Mouse (Mus musculus) adrenal gland, postnatal 4 days (tissue): Measurements from ENCODE around the gene Myo5a. TPM values are rescaled to one million over a fixed set of nuclear protein-coding genes. Genes with fewer than 3 reads are reported as not detected.
A peak's percentile ranks its signal among the peaks of the same experiment; 100 is the strongest.

Experiments used
- DNase-seq, 2 experiments: peaks; one replicate each; pipeline ENCODE4 v3.0.0; 2021 to 2022; ENCODE audit warnings: low spot score in 2 of 2, mixed read lengths in 2 of 2
- total RNA-seq, 2 experiments: library from RNA; stranded (reverse); gene quantifications; 2 replicates each; pipeline ENCODE4 v1.2.3; 2021

Gene Myo5a
- total RNA-seq, 2 experiments from 2014 or later = 33.6 to 37.9 TPM

GRCm38 (mm10) chr9:75071029-75071705, 352 bp downstream of the Myo5a start:
- DNase-seq = peak; percentile 49 to 59

- no peak for DNase-seq
Observed at GRCm38 (mm10) chr9:75071706-75072192, 934 bp downstream of the Myo5a start.

- DNase-seq = no peak
Observed at GRCm38 (mm10) chr9:75072361-75072760, 1.5 kb downstream of the Myo5a start.

GRCm38 (mm10) chr9:75077191-75077590, 6.4 kb downstream of the Myo5a start:
- no peak for DNase-seq

DNA sequence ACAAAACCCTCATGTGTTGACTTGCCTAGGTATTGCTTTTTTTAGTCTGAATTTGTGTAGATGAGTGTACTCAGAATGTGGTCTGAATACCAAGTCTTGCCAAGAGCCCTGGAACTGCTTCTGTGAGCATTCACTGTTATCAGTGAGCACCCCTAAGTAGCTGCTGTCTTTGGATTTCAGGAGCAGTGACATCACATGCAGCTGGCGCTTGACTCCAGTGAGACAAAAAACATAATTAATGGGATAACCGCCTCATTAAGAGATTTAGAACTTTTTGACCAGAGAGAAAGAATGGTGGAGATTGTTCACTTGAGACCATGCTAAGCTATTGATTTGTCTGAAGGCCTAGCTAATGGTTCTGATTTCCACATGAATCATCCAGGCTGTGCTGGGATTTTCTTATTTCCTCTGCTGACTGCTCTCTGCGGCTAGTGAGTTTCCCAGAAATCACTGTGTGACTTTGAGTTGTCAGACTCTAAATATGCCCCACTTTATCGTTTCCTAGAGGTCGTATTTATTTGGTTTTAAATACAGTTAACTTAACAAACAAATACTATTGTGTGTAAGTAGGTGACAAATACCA, 14.5 kb downstream of the Myo5a start:
- DNase-seq = no peak

GRCm38 (mm10) chr9:75087823-75088222, 17.0 kb downstream of the Myo5a start:
- no peak for DNase-seq

DNA sequence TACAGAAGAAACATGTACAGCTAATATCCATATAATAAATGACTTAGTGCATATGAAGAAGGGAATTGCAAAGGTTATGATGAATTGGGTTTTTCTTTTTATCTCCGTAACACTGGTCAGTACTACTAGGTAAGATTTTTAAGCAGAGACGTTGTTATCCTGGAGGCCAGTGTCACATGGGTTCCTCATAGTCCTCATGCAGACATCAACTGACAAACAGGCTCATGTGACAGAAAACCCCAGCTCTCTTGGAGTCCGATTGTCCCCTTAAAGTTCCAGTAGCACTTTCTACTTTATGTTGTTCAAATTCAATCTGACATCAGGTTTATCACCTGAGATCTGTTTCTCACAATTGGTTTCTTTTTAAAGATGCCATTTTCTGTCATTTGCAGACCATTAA, 18.5 kb downstream of the Myo5a start:
- DNase-seq = no peak

DNA sequence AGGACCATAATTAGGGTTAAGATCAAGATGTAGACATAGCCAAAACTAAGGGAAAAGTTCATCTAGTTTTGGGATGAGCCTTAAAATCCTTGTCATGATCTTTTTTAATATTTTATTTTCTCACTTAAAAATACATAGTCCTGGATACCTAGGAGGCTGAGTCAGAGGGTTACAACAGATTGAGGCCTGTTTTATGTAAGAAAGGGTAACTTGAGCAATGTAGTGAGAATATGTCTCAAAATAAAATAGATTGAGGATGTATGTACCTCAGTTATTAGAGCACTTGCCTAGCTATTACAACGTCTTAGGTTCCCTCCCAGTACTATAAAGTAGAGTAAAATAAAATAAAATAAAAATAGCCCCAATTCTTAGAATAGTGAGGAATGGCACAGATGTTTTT, 21.3 kb downstream of the Myo5a start:
- DNase-seq = no peak

DNA sequence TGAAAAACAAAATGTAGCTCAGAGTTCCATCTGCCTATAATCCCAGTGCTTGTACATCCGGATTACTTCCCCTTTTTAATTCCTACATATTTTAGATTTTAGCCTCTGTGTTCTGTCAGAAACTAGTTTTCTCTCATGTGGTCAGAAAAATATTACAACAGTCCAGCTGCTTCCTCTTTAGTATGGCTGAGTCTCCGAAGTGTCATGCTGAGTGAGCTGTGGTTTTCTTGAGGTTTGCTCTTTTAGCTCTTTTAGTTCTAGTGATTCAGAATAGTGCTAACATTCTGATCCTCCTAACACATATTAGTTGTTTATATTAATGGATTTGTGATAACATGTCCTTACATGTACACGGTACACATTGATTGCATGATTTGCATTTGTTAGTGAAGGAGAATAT, 23.9 kb downstream of the Myo5a start:
- DNase-seq = no peak

- DNase-seq = no peak
Observed at GRCm38 (mm10) chr9:75098937-75099336, 28.1 kb downstream of the Myo5a start.

- no peak for DNase-seq
Observed at GRCm38 (mm10) chr9:75100157-75100781, 29.5 kb downstream of the Myo5a start.

- DNase-seq = no peak
Observed at GRCm38 (mm10) chr9:75102131-75102530, 31.3 kb downstream of the Myo5a start.

GRCm38 (mm10) chr9:75116571-75117177, 45.9 kb downstream of the Myo5a start:
- no peak for DNase-seq

DNA sequence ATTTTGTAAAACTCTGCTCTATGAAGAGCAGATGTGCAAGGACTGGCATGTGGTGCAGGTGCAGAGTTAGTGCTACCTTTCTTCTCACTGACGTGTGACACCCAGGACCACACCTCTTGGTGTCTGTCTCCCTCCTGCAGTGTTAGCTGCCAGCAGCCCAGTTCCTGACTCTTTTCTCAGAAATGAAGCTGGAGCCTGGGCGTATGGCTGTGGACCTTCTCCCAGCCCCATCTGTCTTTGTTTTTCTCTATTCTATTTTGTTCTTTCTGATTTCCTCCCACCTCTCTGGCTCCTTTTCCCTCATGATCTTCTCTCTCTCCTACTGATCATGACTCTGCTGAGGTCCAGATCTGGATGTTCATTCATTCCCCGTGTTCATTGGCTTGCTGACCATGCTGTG, 50.3 kb downstream of the Myo5a start:
- DNase-seq = no peak

- peak in 1 of 2 experiments; percentile 14 for DNase-seq
Observed at GRCm38 (mm10) chr9:75124201-75124721, 53.4 kb downstream of the Myo5a start.

DNA sequence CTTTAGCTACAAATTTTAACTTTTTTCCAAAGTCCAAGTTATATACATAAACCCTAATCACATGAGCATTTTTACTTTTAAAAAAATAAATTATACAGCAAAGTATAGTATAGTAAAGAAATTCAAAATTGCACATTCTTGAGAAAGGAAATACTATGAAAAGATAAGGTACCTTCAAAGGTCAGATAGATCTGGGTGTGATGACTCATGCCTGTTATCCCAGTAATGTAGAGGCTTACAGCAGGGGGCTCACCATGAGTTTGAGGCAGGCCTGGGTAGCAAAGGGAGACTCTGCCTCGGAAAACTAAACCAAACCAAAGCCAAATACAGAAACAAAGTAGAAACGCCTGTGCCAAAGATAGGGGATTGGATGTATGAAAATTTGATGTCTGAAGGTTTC, 59.7 kb downstream of the Myo5a start:
- no peak for DNase-seq

DNA sequence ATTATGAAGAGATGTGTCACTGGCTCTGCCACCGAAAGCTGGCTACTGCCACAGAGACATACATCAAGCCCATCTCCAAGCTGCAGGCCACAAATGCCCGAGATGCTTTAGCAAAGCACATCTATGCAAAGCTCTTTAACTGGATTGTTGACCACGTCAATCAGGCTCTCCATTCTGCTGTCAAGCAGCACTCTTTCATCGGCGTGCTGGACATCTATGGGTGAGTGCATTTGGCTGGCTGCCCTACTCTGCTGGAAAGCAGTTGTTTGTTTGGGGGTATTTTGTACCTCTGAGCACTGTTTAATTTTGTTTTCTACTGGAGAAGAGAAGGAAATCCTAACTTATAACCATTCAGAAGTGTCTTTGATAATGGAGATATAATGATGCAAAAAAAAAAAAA, 76.1 kb downstream of the Myo5a start:
- no peak for DNase-seq

DNA sequence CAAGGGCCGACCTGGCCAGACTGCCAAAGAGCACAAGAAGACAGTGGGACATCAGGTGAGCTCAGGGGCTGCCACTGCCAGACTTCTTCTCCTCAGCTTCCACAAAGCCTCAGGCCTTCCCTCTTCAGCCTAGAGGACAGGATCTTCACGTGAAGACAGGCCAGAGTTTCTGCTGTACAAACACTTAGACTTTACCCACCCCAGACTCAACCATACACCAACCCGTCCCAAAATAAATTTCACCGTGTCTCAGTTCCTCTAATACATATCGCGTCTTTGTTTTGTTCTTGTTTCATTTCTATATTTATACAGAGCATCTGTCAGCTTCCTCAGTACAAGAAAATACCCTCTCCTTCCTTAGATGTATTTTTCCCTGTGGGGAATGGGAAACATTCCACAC, 89.7 kb downstream of the Myo5a start:
- DNase-seq = no peak

DNA sequence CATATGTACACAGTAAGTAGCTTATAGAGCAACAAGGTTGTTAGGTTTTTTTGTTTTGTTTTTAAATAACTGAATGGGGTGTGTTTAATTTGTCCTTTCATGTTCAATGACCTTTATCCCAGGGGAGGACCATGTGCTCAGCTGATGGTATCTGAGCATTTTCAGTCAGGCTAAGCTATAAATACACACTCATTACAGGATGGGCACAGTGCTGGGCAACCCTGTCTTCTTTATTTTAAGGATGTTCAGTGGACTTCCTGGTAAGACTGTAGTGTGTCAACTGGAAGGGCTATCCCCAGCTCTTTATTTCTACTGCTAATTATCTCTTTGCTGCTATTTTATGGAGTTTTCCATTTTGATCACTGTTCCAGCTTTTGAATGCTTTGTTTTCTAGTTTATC, 92.8 kb downstream of the Myo5a start:
- no peak for DNase-seq

DNA sequence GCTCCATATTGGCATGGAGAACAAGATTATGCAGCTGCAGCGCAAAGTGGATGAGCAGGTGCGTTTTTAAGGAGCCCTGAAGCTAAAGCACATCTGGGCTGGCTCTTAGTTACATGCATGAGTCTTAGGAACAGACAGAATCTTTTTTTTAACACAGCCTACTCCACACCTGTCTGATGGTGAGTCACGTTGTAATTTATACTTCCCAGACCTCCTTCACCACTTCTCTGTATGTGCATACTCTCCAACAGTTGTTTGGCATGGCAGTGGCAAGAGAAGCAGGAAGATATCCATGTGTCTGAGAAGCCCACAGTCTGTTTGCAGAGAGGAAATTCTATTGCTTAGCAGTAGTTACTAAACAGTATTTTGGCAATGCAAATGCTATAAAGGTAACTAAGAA, 100.9 kb downstream of the Myo5a start:
- DNase-seq = no peak

DNA sequence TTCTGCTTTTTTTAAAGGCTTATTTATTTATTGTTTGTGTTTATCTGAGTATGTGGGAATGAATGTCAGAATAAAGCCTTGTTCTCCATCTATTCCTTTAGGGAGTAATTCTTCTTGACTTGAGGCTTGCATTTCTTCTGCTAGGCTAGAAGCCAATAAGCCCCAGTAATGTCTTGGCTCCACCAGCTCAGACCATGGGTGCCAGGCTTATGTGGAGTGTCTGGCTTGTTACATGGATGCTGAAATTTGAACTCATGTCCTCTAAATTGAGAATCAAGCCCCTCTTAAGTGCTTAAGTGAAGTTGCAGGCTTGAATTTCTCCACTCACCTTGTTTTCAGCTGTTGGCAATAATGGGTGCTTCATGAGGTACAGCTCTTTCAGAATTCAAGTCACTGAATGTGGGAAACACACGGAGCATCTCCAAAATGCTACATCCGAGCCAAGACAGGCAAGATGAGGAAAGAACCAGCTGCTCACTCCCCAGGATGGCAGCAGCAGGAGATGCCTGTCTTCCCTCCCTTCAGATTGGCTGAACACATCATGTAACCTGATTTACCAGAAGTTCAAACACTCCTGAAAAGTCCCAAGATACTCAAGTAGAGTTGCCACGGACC, 116.9 kb downstream of the Myo5a start:
- DNase-seq = no peak
